Mouse (Mus musculus) spleen, adult 2 months (tissue): ENCODE data around the gene Chit1. TPM values are rescaled to one million over a fixed set of nuclear protein-coding genes. Genes with fewer than 3 reads are reported as not detected.
A peak's percentile ranks its signal among the peaks of the same experiment; 100 is the strongest.

Experiments
- DNase-seq, 2 experiments: peaks; one replicate each; pipeline versions ENCODE4 v3.0.0 to v3.0.0-alpha.2; 2012 to 2021; ENCODE audit warnings: low spot score in 2 of 2, low read depth in 1 of 2
- H3K27ac ChIP-seq: fragments of 200-500 bp; 2 replicates; pipeline ENCODE4 v1.5.1; 2012; ENCODE audit warnings: low read length, inconsistent platforms; ENCODE audit not compliant: insufficient read depth
- H3K27me3 ChIP-seq: fragments of 200-500 bp; 2 replicates; pipeline ENCODE4 v1.6.1; 2012; ENCODE audit warnings: mild to moderate bottlenecking, moderate library complexity, low read length, inconsistent platforms; ENCODE audit not compliant: control insufficient read depth, insufficient read depth
- H3K36me3 ChIP-seq: fragments of 200-500 bp; 2 replicates; pipeline ENCODE4 v1.6.1; 2012; ENCODE audit warnings: mild to moderate bottlenecking, low read length, inconsistent platforms; ENCODE audit not compliant: control insufficient read depth, insufficient read depth
- H3K4me1 ChIP-seq: fragments of 200-500 bp; 2 replicates; pipeline ENCODE4 v1.6.1; 2011; ENCODE audit warnings: inconsistent platforms; ENCODE audit not compliant: control insufficient read depth, insufficient read depth, insufficient read length
- H3K4me3 ChIP-seq: fragments of 200-500 bp; 2 replicates; pipeline ENCODE4 v1.5.1; 2011; ENCODE audit warnings: mild to moderate bottlenecking, inconsistent platforms; ENCODE audit not compliant: insufficient read depth, insufficient read length; ENCODE audit errors: extremely low read depth
- CTCF ChIP-seq: fragments of 200-500 bp; IDR thresholded peaks from 2 replicates; pipeline ENCODE4 v1.5.1; 2011; ENCODE audit warnings: mild to moderate bottlenecking, inconsistent platforms; ENCODE audit not compliant: insufficient read depth, insufficient read length, insufficient replicate concordance; ENCODE audit errors: extremely low read depth
- POLR2A ChIP-seq: fragments of 200-500 bp; IDR thresholded peaks from 2 replicates; pipeline ENCODE4 v1.6.1; 2011; ENCODE audit warnings: low read depth, low read length, inconsistent platforms
- WGBS: fragments of 180-500 bp; shearing (Covaris S2); methylation state at CpG from one replicate; pipeline ENCODE4 v1.1.7; 2018; 5-methylcytosine and 5-hydroxymethylcytosine counted together
- polyA plus RNA-seq: library from polyadenylated mRNA; depleted of rRNA; stranded (reverse); fragments of >200 nt; gene quantifications from 2 replicates; pipeline ENCODE4 v1.2.3, GENCODE M21; 2012

Gene Chit1
- polyA plus RNA-seq, 1 experiment, result not detected

- no peaks in the 10 kb centered on the region for H3K36me3 ChIP-seq
- H3K4me1 ChIP-seq, result peaks cover 65% of the 10 kb centered on the region
- WGBS, result 22% methylated on average over 3 of the region's 3 CpGs
- H3K27ac ChIP-seq, result peak overlapping the region; percentile 99
- no peak for DNase-seq
- H3K4me3 ChIP-seq, result 0 out of 2 replicates have a peak overlapping the region, but pooled peaks have one; percentile 14
- H3K27me3 ChIP-seq, result no peaks in the 10 kb centered on the region
- TF ChIP-seq POLR2A (no peak), CTCF (no peak)
Observed at GRCm38 (mm10) chr1:134066554-134066953, 44.5 kb upstream of the Chit1 start.

GRCm38 (mm10) chr1:134067143-134067619 lies 43.9 kb upstream of the Chit1 start:
- 4% methylated on average over 8 of the region's 8 CpGs for WGBS

DNA sequence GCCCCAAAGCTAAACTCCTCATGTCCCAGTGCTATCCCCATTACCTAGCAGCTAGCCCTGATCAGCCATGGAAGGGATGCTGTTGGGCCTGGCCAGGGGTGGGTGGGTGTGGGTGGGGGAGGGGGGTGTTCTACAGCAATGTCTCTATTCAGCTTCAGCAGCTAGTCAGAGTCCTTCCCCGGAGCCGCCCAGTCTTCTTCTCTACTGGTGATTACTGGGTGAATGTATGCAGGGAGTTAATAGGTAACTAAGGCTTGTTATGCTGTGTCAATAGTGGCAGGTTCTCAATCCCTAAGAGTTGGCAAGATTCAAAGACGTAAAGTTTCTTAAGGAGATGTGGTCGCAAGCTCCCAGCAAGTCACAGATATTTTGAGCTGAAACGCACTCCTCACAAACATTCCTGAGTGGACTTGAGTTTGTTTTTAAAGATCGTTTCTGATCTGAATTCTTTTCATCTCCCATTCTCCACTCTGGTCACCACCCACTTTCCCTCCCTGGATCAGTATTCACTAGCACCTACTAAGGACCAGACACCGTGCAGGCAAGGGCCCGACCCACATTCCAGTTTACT lies 40.9 kb upstream of the Chit1 start:
- H3K27ac ChIP-seq, result no peak overlapping the region
- TF ChIP-seq POLR2A, result no peak
- no peak for TF ChIP-seq CTCF
- no peaks in the 10 kb centered on the region for H3K27me3 ChIP-seq
- H3K36me3 ChIP-seq, result peaks cover 5% of the 10 kb centered on the region
- no peak for DNase-seq
- WGBS, result 92% methylated on average over 8 of the region's 8 CpGs
- no peak overlapping the region for H3K4me3 ChIP-seq
- H3K4me1 ChIP-seq, result peaks cover 57% of the 10 kb centered on the region

More at GRCm38 (mm10) chr1:134067143-134067619, 43.9 kb upstream of the Chit1 start:
- peak; percentile 62 to 71 for DNase-seq
- Histone ChIP-seq H3K4me3 (peak overlapping the region; percentile 14; the same call in 1 of the 2 replicates), H3K4me1 (peaks cover 62% of the 10 kb centered on the region), H3K27ac (peak overlapping the region; percentile 99), H3K36me3 (no peaks in the 10 kb centered on the region), H3K27me3 (no peaks in the 10 kb centered on the region)
- TF ChIP-seq POLR2A (no peak), CTCF (no peak)

GRCm38 (mm10) chr1:134071411-134072018 lies 39.5 kb upstream of the Chit1 start:
- Histone ChIP-seq H3K4me3 (no peak overlapping the region), H3K27me3 (no peaks in the 10 kb centered on the region), H3K4me1 (peaks cover 51% of the 10 kb centered on the region), H3K27ac (no peak overlapping the region), H3K36me3 (peaks cover 17% of the 10 kb centered on the region)
- no peak for TF ChIP-seq CTCF
- no peak for TF ChIP-seq POLR2A
- DNase-seq, result no peak
- 73% methylated on average over 10 of the region's 10 CpGs for WGBS

DNA sequence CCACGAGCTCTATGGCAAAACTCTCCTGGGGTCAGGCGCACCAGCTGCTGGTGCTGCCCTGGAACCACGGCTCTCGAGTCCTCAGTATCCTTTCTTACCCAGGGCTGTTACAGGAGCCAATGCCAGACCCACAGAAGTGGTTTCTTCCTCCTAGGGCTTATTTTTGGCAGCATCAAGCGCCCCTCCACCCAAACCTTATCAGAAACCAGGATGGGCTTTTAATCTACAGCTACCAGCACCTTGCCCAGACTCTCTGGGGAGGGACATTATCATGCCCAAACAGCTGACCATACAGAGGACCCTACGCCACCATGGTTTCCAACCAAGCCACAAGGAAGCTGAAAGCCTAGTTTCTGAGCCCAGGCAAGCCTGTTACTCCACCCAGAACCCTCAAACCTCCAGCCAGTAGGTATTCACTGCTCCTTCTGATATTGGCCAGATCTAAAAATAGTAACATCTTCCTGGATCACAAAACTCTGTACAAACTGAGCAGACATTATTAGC lies 37.9 kb upstream of the Chit1 start:
- Histone ChIP-seq H3K27ac (no peak overlapping the region; the same call in 1 of the 2 replicates), H3K27me3 (no peaks in the 10 kb centered on the region), H3K4me1 (peaks cover 40% of the 10 kb centered on the region), H3K4me3 (no peak overlapping the region), H3K36me3 (peaks cover 26% of the 10 kb centered on the region)
- no peak for DNase-seq
- no peak for TF ChIP-seq POLR2A
- no peak for TF ChIP-seq CTCF
- 41% methylated on average over 6 of the region's 6 CpGs for WGBS

DNA sequence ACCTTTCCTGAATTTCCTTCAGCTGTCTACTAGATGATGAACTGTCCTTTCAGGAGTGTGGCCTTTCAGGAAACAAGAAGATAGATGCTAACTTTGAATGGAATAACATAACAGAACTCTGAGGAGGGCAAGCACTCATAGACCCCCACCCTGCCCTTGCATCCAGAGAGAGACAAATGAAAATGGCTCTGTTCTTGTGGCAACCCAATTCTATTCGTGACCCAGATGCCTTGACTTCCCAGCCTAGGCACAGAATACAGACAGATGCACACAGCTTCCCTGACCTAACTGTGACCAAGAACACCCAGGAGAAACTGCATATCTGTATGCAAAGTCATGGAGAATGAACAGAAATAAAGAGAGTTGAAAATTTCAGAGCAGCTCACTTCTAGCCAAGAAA lies 37.4 kb upstream of the Chit1 start:
- Histone ChIP-seq H3K4me3 (no peak overlapping the region), H3K27ac (peak overlapping the region; percentile 67), H3K27me3 (no peaks in the 10 kb centered on the region), H3K4me1 (peaks cover 38% of the 10 kb centered on the region), H3K36me3 (peaks cover 26% of the 10 kb centered on the region)
- TF ChIP-seq CTCF (no peak), POLR2A (no peak)
- WGBS, result 74% methylated on average over 1 of the region's 1 CpGs
- DNase-seq, result no peak

- no peak overlapping the region for H3K27ac ChIP-seq
- H3K27me3 ChIP-seq, result no peaks in the 10 kb centered on the region
- H3K4me1 ChIP-seq, result peaks cover 35% of the 10 kb centered on the region
- 84% methylated on average over 3 of the region's 3 CpGs for WGBS
- TF ChIP-seq CTCF (no peak), POLR2A (no peak)
- no peak overlapping the region for H3K4me3 ChIP-seq
- peaks cover 26% of the 10 kb centered on the region for H3K36me3 ChIP-seq
- no peak for DNase-seq
Observed at GRCm38 (mm10) chr1:134074184-134074583, 36.9 kb upstream of the Chit1 start.
